Mouse (Mus musculus) embryonic facial prominence, embryonic 10.5 days (tissue): ENCODE data around the gene Litaf. TPM values are rescaled to one million over a fixed set of nuclear protein-coding genes. Genes with fewer than 3 reads are reported as not detected.
A peak's percentile ranks its signal among the peaks of the same experiment; 100 is the strongest.

Source experiments
- DNase-seq: peaks from one replicate; pipeline ENCODE4 v3.0.0-alpha.2; 2017; ENCODE audit warnings: low spot score
- H3K27ac ChIP-seq: fragments of 300-500 bp; sonication (generic); replicated peaks from 2 replicates; pipeline ENCODE4 v1.5.1; 2016; ENCODE audit warnings: mild to moderate bottlenecking
- H3K27me3 ChIP-seq: fragments of 300-500 bp; sonication (generic); replicated peaks from 2 replicates; pipeline ENCODE4 v1.6.1; 2016; ENCODE audit warnings: low read depth, mild to moderate bottlenecking; ENCODE audit not compliant: poor library complexity, severe bottlenecking
- H3K36me3 ChIP-seq: fragments of 300-500 bp; sonication (generic); replicated peaks from 2 replicates; pipeline ENCODE4 v1.6.1; 2016; ENCODE audit warnings: mild to moderate bottlenecking, moderate library complexity
- H3K4me1 ChIP-seq: fragments of 300-500 bp; sonication (generic); 2 replicates; pipeline ENCODE4 v1.6.1; 2016
- H3K4me3 ChIP-seq: fragments of 300-500 bp; sonication (generic); 2 replicates; pipeline ENCODE4 v1.5.1; 2016; ENCODE audit warnings: mild to moderate bottlenecking, moderate library complexity
- H3K9me3 ChIP-seq: fragments of 300-500 bp; sonication (generic); 2 replicates; pipeline ENCODE4 v1.6.1; 2016; ENCODE audit warnings: mild to moderate bottlenecking
- WGBS: fragments of 180-500 bp; shearing (Covaris S2); methylation state at CpG from one replicate; pipeline ENCODE4 v1.1.7; 2016; 5-methylcytosine and 5-hydroxymethylcytosine counted together
- polyA plus RNA-seq: library from polyadenylated mRNA; unstranded; fragments of >200 nt; fragmentation: Nextera tagmentation; extraction: Ambion mirVana; gene quantifications from 2 replicates; pipeline ENCODE4 v1.2.1, GENCODE M21; 2016

Litaf gene
- polyA plus RNA-seq, 1 experiment from 2014 or later: 97.3 TPM

GRCm38 (mm10) chr16:11064341-11064740, 1.6 kb downstream of the Litaf start:
- Histone ChIP-seq H3K27ac (no peak overlapping the region), H3K36me3 (peaks cover 14% of the 10 kb centered on the region), H3K4me3 (no peak overlapping the region), H3K4me1 (peaks cover 54% of the 10 kb centered on the region), H3K9me3 (no peaks in the 10 kb centered on the region), H3K27me3 (no peaks in the 10 kb centered on the region)
- 86% methylated on average over 4 of the region's 4 CpGs for WGBS
- DNase-seq: no peak

- Histone ChIP-seq H3K9me3 (no peaks in the 10 kb centered on the region), H3K4me1 (peaks cover 41% of the 10 kb centered on the region), H3K36me3 (peaks cover 3% of the 10 kb centered on the region; the same call in 1 of the 2 replicates), H3K27me3 (no peaks in the 10 kb centered on the region), H3K27ac (peak overlapping the region; percentile 83), H3K4me3 (peak overlapping the region; percentile 19; the same call in 1 of the 2 replicates)
- WGBS: 28% methylated on average over 13 of the region's 13 CpGs
- DNase-seq: peak; percentile 54
These were observed 2.9 kb downstream of the Litaf start for GRCm38 (mm10) chr16:11062794-11063721.

GRCm38 (mm10) chr16:11060645-11061044, 5.3 kb downstream of the Litaf start, which contains the start of gene Snn:
Gene Snn (plus strand): TSS chr16:11060945.
- 85% methylated on average over 4 of the region's 4 CpGs for WGBS
- no peaks in the 10 kb centered on the region for H3K36me3 ChIP-seq
- H3K4me1 ChIP-seq: peaks cover 31% of the 10 kb centered on the region
- no peaks in the 10 kb centered on the region for H3K9me3 ChIP-seq
- H3K27ac ChIP-seq: no peak within 1 kb of the TSS
- H3K4me3 ChIP-seq: no peak within 1 kb of the TSS
- H3K27me3 ChIP-seq: no peaks in the 10 kb centered on the region
- no peak for DNase-seq

GRCm38 (mm10) chr16:11055916-11056315, 10.0 kb downstream of the Litaf start:
- no peak for DNase-seq
- 65% methylated on average over 5 of the region's 5 CpGs for WGBS
- Histone ChIP-seq H3K9me3 (no peaks in the 10 kb centered on the region), H3K4me1 (peaks cover 7% of the 10 kb centered on the region), H3K27me3 (no peaks in the 10 kb centered on the region), H3K36me3 (no peaks in the 10 kb centered on the region), H3K4me3 (no peak overlapping the region), H3K27ac (0 out of 2 replicates have a peak overlapping the region, but pooled peaks have one; percentile 6)

- H3K36me3 ChIP-seq: no peaks in the 10 kb centered on the region
- 86% methylated on average over 6 of the region's 6 CpGs for WGBS
- H3K9me3 ChIP-seq: no peaks in the 10 kb centered on the region
- no peak overlapping the region for H3K4me3 ChIP-seq
- no peaks in the 10 kb centered on the region for H3K27me3 ChIP-seq
- H3K4me1 ChIP-seq: peaks cover 7% of the 10 kb centered on the region
- no peak for DNase-seq
- no peak overlapping the region for H3K27ac ChIP-seq
These were observed 11.1 kb downstream of the Litaf start for GRCm38 (mm10) chr16:11054871-11055270.

DNA sequence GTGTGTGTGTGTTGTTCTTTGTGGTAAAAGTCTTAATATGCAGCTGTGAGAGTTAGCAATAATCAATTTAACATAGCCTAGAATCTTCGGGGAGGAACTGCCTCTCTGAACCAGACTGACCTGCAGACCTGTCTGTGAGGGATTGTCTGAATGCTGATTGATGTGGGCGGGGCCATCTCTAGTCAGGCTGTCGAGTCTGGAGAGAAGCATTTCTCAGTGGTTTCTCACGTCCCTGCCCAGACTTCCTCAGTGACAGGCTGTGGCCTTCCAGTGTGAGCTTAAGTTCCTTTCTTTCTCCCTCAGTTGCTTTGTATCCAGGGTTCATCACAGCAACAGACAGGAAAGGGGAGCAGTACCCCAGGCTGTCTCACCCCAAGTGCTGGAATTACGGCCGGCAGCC, 11.5 kb downstream of the Litaf start:
- Histone ChIP-seq H3K9me3 (no peaks in the 10 kb centered on the region), H3K4me1 (peaks cover 7% of the 10 kb centered on the region), H3K27me3 (no peaks in the 10 kb centered on the region), H3K36me3 (no peaks in the 10 kb centered on the region), H3K4me3 (no peak overlapping the region), H3K27ac (no peak overlapping the region)
- no peak for DNase-seq
- 72% methylated on average over 6 of the region's 6 CpGs for WGBS

- Histone ChIP-seq H3K27ac (no peak overlapping the region), H3K27me3 (no peaks in the 10 kb centered on the region), H3K4me3 (no peak overlapping the region), H3K9me3 (no peaks in the 10 kb centered on the region), H3K36me3 (no peaks in the 10 kb centered on the region), H3K4me1 (peaks cover 5% of the 10 kb centered on the region)
- no peak for DNase-seq
- WGBS: 86% methylated on average over 11 of the region's 11 CpGs
These were observed 14.8 kb downstream of the Litaf start for GRCm38 (mm10) chr16:11051134-11051533.

DNA sequence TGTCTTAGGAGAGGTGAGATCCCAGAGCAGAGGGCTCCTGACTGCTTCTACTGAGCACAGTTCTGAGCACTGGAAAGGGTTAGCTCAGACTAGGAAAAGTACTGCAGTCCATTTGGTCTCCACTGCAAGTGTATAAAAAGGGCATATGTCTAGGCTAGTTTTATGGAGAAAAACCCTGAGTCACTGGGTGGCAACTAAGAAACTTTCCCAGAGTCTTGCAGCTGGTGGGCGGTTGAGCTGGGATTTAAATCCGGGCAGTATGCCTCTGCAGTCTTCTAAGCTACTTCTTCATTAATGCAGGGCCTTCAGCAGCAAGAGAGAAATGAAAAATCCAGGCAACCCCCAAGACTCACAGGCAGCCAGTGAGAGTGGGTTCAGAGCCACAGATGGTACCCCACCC, 15.7 kb downstream of the Litaf start:
- no peak for DNase-seq
- H3K27me3 ChIP-seq: no peaks in the 10 kb centered on the region
- WGBS: 88% methylated on average over 2 of the region's 2 CpGs
- H3K36me3 ChIP-seq: no peaks in the 10 kb centered on the region
- no peak overlapping the region for H3K27ac ChIP-seq
- H3K4me1 ChIP-seq: peaks cover under 1% of the 10 kb centered on the region
- no peaks in the 10 kb centered on the region for H3K9me3 ChIP-seq
- no peak overlapping the region for H3K4me3 ChIP-seq

- no peak for DNase-seq
- no peak overlapping the region for H3K27ac ChIP-seq
- H3K36me3 ChIP-seq: no peaks in the 10 kb centered on the region
- H3K4me3 ChIP-seq: no peak overlapping the region
- peaks cover 5% of the 10 kb centered on the region for H3K4me1 ChIP-seq
- WGBS: 90% methylated on average over 7 of the region's 7 CpGs
- H3K9me3 ChIP-seq: no peaks in the 10 kb centered on the region
- H3K27me3 ChIP-seq: no peaks in the 10 kb centered on the region
These were observed 18.8 kb downstream of the Litaf start for GRCm38 (mm10) chr16:11047130-11047529.

DNA sequence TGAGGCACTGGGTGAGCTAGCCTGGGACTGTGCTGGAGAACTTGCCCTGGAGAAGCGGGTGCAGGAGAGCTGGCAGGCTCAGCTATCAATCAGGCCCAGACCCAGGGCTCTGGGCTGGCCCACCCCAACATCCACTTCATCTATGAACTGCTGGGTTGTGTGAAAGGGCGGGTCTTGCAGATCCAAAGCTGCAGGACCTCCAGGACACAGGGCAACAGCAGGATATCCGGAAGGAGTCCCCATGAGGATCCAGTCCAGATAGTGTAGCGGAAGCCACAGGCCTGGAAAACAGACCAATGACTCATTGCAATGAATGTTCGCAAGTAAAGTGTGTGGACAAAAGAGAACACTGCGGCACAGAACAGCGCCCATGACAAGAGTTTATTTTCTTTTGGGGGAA, 19.5 kb downstream of the Litaf start:
- 89% methylated on average over 7 of the region's 7 CpGs for WGBS
- Histone ChIP-seq H3K36me3 (no peaks in the 10 kb centered on the region), H3K27me3 (no peaks in the 10 kb centered on the region), H3K9me3 (no peaks in the 10 kb centered on the region), H3K4me3 (no peak overlapping the region), H3K4me1 (peaks cover 5% of the 10 kb centered on the region), H3K27ac (no peak overlapping the region)
- no peak for DNase-seq

- WGBS: 90% methylated on average over 5 of the region's 5 CpGs
- peaks cover 5% of the 10 kb centered on the region for H3K4me1 ChIP-seq
- H3K27me3 ChIP-seq: no peaks in the 10 kb centered on the region
- H3K9me3 ChIP-seq: no peaks in the 10 kb centered on the region
- H3K36me3 ChIP-seq: no peaks in the 10 kb centered on the region
- no peak overlapping the region for H3K4me3 ChIP-seq
- no peak overlapping the region for H3K27ac ChIP-seq
- no peak for DNase-seq
These were observed 22.7 kb downstream of the Litaf start for GRCm38 (mm10) chr16:11043239-11043638.

DNA sequence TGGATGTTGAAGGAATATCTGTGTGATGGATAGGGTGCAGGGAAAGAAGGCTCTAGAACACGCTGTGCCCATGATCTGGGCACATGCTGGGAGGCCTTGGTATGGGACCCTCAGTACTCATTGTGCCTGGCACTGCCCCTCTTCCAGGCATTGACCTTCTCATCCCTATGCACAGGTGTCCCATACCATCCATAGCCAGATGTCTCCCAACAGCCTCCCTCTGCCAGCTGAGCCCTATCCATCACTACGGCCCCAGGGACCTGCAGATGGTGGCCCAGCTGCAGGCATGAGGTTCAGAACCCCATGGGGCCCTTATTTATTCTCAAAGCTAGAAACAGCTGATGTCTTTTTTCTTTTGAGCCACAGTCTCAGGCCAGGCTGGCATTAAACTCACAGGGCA, 25.4 kb downstream of the Litaf start:
- H3K36me3 ChIP-seq: no peaks in the 10 kb centered on the region
- no peak overlapping the region for H3K27ac ChIP-seq
- 70% methylated on average over 2 of the region's 2 CpGs for WGBS
- H3K4me1 ChIP-seq: peaks cover 11% of the 10 kb centered on the region
- H3K4me3 ChIP-seq: no peak overlapping the region
- DNase-seq: no peak
- H3K27me3 ChIP-seq: peaks cover 10% of the 10 kb centered on the region
- H3K9me3 ChIP-seq: no peaks in the 10 kb centered on the region

DNA sequence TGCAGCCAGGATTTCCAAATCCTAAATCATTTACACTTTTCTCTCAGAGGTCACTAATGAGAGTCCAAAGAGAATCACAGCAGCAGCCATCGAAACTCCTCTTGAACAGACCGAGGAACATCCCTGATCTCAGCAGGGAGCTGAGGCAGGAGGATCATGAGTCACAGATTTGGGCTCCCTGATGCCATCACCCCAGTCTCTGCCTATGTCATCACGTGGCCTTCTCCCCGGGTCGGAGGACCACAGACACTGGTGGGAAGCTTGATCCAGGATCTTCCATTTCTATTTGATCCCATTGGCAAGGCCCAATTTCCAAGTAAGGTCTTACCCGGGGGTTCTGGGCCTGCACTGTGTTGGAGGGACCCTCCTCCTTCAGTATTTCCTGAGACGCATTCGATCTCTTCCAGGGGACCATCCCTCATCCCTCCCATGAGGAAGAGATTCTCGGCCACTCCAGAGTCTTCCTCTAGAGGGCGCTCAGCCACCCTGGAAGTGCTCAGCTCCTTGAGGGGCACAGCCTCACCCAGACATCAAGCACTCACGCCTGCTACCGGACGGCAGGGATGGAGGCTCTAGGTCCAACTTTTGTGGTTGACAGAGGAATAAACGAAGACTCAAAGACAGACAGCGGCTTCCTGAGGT, 30.0 kb downstream of the Litaf start:
- peaks cover 7% of the 10 kb centered on the region for H3K4me1 ChIP-seq
- H3K4me3 ChIP-seq: no peak overlapping the region
- H3K36me3 ChIP-seq: no peaks in the 10 kb centered on the region
- H3K27me3 ChIP-seq: peaks cover 10% of the 10 kb centered on the region
- peak; percentile 85 for DNase-seq
- 27% methylated on average over 15 of the region's 15 CpGs for WGBS
- H3K9me3 ChIP-seq: no peaks in the 10 kb centered on the region
- H3K27ac ChIP-seq: no peak overlapping the region
